8 mouse cellular contexts compared by ENCODE assay signal in genomic region chr6:133206173-133206572, GRCm38 (mm10).
DNase-seq lines count a peak whose midpoint lies in the region; ATAC-seq lines count a peak whose summit lies in the region.

No protein-coding gene starts in this region.

- H3K4me1 ChIP-seq in heart, embryonic 10.5 days = no peaks in the 10 kb centered on the region

- no peaks in the 10 kb centered on the region for H3K9me3 ChIP-seq in heart, embryonic 10.5 days

- peak; percentile 39 to 62 for DNase-seq in heart, postnatal 10 days
- DNase-seq in heart, embryonic 10.5 days (ENCODE audit: low spot score) = no peak
- peak; percentile 71 for DNase-seq in NIH3T3 (ENCODE audit: low read depth)
- DNase-seq in heart, postnatal 36 days = peak; percentile 40 to 58
- DNase-seq in layer of hippocampus, adult 9-10 months (ENCODE audit: low spot score) = peak; percentile 31
- DNase-seq in lung, postnatal 36 days = peak; percentile 64
- DNase-seq in right cerebral cortex, postnatal 4 days = peak; percentile 65

- H3K4me3 ChIP-seq in heart, embryonic 10.5 days = no peak overlapping the region

- WGBS in heart, embryonic 10.5 days = 4% methylated on average over 3 of the region's 3 CpGs

- no peak overlapping the region for H3K27ac ChIP-seq in heart, embryonic 10.5 days

- intact Hi-C loops in heart, postnatal 10 days (cut with DNase I) = loop anchor here (2.0 to 5.0 kb wide), 2 partner anchors 557 to 1694 kb away; no protein-coding TSS in a partner anchor
- intact Hi-C loops in heart, postnatal 36 days (cut with DNase I) = loop anchor here (5.0 kb wide), 2 partner anchors 554 to 1694 kb away; partner anchors contain the start of gene A630073D07Rik

- no peaks in the 10 kb centered on the region for H3K27me3 ChIP-seq in heart, embryonic 10.5 days (ENCODE audit: insufficient read depth, poor library complexity, severe bottlenecking)

- no peaks in the 10 kb centered on the region for H3K36me3 ChIP-seq in heart, embryonic 10.5 days

- peak; percentile 69 for ATAC-seq in common myeloid progenitor, adult 5-6 weeks (replicated peaks; ENCODE audit: low read depth, poor library complexity, severe bottlenecking)
